Mouse (Mus musculus): ENCODE data around the gene Clstn3.
"Not testable (repeated sequence)": the region's sequence is repeated elsewhere in the genome, so short reads cannot be mapped to it uniquely, and the experiment has no call there.

Clstn3 gene

DNA sequence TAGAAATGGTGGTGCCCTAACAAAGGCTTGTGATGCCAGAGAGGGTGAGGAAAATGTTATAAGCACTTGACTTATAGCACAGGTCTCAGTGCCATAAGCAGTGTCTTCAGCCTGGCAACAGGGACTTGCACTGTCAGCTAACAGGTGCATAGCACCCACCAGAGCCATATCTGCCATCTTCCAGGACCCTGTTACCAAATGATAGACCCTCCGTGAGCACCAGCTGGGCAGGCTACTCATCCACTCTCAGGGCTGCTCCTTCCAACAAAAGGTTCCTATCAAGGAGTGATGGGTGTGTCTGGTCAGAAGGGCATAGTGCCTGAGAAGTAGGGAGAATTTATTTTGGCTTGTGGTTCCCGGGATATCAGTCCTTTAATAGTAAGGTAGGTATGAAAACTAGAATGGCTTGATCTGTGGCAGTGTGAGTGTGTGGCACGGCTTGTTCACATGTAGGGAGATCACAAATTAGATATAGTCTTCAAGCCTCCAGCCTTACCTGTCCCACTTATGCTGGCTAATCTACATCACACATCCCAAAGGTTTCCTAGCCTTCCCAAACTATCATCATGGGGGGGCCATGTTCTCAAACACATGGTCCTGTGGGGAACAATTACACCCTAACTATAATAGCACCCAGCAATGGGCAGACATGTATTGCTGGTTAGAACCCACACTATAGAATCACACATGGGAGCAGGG is 14.4 kb upstream of the Clstn3 start:
- DNase-seq, result no peak

DNA sequence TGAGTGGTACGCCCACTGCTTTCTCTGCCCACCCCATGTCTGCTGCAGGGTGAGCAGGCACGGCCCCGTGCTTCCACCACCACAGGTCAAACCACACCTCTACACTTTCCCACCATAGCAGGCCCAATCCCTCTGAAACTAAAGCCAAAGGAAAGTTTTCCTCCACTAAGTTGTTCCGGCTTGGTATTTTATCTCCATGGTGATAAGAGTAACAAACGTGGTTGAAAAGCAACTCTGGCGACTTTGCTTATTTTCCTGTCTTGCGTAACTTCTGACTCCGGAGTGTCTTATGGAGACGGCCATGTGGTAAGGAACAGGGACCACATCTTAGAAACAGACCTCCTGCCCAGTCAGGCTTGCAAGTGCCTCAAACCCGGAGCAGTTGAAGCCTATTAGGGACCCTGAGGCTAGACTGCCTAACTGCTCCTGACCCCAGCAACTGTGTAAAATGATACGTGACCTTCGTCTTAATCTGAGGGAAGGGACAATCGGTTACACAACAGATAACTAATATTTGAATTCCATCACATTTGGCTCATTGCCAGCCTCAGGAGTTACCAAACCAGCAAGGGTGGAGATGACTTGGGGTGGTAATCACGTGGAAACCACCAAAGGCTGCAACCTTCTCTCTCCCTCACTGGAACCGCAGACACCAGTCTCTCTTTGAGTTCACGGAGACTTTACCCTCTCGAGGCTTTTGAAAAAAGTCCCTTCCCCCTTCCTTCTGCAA is 13.5 kb upstream of the Clstn3 start:
- DNase-seq, result no peak

DNA sequence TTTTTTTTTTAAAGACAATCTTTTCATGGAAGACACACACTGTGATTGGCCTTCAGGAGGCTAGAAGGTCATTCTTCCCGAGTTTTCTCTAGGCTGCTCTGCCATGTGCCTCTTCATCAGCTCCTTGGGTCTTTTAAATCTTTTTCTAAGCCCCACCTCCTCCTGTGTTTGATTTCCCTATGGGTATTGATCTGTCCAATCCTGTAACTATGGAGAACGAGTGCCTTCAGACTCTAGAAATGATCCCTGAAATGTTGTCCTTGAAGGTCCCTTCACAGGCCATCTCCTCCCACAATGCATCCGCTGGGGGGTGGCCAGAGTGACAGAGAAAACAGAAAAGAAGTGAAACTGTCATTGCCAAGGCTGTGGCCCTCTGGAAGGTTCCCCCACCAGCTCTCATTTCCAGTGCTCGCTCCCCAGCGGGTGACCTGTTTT is 12.6 kb upstream of the Clstn3 start:
- no peak for DNase-seq

DNA sequence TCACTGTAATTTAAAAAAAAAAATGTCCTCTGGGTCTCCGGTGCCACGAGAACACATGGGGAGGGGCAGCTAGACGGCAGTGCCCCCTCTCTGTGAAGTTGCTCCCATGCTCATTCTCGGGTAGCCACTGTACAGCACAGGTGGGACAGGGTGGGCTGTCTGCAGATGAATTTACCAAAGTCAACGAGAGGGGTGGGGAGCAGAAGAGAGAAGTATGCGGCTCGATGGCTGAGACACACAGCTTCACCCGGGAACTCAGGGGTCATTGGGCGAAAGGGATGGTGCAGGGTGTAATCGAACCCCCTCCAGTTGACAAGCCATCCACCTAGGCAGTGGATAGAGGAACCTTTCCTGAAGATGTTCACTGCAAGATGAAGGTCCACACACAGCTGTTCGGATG is 12.2 kb upstream of the Clstn3 start:
- no peak for DNase-seq

DNA sequence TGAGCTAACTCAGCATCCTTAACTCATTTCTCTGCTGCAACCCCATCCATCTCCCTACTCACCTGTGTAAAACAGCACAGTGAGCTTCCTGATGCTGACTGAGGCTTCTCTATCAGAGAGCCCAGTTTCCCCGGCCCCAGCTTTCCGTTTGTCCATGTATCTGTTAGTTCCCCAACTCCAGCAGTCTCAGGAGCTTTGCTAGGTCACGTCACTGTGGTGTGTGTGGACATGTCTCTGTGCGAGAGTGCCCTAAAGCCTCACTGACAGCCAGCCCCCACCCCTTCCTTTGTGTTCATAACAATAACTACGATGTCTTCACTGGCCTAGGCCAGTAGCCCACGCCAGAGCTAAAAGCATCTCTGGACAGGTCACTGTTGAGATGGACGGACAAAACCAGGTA is 11.6 kb upstream of the Clstn3 start:
- no peak for DNase-seq

DNA sequence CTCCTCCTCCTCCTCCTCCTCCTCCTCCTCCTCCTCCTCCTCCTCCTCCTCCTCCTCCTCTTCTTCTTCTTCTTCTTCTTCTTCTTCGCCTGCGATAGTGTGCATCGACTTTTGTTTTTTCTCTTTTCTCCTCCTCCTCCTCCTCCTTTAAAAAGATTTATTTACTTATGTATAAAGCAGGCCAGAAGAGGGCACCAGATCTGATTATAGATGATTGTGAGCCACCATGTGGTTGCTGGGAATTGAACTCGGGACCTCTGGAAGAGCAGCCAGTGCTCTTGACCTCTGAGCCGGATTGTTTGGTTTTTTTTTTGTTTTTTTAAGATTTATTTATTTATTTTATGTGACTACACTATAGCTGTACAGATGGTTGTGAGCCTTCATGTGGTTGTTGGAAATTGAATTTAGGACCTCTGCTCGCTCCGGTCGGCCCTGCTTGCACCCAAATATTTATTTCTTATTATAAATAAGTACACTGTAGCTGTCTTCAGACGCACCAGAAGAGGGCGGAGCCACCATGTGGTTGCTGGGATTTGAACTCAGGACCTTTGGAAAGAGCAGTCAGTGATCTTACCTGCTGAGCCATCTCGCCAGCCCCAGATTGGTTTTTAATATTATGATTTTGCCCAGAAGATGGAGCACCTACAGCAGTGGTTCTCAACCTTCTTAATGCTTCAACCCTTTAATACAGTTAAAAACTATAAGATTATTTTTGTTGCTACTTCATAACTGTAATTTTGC is 10.9 kb upstream of the Clstn3 start:
- DNase-seq, result not testable (repeated sequence)

DNA sequence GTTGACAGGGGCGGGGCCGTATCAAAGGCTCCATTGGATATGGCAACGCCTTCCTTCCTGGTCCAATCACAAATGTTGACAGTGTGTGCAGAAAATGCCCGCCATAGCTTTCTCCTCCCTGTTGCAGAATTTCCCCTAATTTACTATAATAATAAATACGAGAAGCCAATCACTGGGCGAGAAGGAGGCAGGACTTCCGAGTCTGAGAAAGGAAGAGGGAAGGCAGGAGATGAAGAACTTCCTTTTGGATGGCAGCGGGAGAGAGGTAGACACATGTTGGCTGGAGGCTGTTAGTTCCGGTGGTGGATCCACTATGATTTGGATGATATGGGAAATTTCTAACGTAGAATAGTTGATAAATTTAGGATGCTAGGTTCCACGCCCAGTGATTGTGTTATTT is 10.0 kb upstream of the Clstn3 start:
- no peak for DNase-seq

DNA sequence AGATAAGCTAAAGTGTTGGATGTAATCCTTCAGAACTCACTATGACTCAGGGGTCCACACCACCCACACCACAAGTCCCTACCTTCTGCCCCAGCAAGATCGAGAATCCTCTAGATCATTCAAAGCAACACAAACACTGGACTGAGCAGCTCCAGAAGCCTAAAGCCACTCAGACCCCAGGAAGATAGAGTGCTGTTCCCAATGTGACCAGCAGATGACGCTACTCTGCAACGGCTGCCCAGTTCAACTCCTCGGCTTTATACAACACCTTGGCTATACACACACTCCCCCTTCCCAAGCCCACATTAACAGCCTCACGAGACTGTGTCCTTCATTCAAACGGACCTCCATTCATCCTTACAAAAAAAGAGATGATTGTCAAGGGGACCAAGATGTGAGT is 8.2 kb upstream of the Clstn3 start:
- DNase-seq, result peak in 1 of 2 experiments; percentile 67

DNA sequence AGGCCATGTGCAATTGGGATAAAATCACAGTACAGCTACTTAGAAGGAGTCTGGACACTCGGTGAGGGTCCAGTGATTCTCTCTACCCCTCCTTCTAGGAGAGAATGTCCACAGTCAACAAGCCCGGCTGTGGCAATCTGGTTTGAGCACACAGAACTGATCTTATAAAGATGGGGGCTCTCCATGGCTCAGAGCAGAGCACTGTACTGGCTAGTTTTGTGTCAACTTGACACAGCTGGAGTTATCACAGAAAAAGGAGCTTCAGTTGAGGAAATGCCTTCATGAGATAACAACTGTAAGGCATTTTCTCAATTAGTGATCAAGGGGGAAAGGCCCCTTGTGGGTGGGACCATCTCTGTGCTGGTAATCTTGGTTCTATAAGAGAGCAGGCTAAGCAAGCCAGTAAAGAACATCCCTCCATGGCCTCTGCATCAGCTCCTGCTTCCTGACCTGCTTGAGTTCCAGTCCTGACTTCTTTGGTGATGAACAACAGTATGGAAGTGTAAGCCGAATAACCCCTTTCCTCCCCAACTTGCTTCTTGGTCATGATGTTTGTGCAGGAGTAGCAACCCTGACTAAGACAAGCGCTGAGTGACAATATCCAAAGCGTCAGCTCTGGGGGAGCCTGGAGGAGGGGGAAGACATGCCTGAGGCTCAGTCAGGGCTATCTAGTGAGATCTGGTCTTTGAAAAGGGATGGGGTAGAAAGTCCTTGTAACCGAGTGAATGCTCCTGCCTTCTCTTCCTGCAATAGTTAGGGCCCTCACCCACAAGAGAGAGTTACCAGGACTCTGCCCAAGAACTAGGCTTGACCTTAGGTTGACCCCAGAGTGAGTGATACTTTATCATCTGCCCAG is 7.4 kb upstream of the Clstn3 start:
- DNase-seq, result not testable (repeated sequence)

DNA sequence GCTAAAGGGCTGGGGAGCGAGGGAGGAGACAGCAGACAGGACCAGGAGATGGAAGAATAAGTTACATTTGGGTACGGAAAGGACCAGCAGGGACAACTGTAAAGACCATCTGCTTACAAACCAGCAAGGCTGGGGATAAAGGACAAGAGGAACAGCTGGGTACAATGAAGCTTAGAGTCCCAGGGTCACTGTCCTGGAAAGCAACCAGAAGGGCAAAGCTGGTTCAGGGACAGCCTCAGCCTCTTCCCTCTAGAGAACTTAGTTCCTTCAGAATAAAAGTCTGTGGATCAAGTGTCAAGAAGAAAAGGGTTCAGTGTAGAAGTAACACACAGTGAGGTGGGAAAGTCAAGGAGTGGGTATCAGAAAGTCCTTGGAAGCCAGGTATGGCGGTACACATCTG is 6.5 kb upstream of the Clstn3 start:
- DNase-seq, result no peak

DNA sequence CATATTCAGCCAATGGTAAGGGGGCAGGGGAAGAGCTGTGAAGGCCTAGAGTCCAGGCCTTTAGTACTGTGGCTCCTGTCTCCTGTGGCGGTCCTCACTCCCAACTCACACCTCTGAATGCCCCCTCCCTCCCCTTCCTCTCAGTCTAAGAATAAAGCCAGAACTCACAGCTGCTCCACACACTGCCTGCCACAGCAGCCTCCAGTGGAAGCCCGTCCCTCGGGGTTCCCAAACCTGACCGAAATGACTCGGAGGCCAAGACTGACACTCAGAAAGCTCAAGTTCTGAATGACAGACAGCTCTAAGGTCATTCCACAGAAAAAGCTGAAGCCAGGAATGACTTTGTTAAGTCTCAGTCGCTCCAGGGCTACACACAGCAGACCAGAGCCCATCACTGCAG is 1.1 kb upstream of the Clstn3 start:
- no peak for DNase-seq

DNA sequence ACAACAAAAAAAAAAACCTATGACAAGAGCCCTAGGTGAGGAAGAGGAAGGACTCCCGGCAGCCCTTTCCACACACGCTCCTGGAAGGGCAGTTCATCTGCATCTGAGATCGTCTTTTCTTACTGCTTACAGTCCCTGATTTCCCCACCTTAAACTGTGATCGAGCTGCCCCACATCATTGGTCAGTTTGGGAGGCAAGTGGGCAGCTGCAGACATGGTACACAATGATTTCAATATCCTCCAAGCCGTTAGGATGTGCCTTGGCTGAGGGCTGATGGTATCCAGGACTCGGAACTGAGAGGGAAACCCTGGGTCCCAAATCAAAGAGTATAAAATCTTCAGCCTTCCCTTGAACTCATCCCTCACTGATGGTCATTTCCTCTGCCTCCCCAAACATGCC is 705 bp upstream of the Clstn3 start:
- no peak for DNase-seq

DNA sequence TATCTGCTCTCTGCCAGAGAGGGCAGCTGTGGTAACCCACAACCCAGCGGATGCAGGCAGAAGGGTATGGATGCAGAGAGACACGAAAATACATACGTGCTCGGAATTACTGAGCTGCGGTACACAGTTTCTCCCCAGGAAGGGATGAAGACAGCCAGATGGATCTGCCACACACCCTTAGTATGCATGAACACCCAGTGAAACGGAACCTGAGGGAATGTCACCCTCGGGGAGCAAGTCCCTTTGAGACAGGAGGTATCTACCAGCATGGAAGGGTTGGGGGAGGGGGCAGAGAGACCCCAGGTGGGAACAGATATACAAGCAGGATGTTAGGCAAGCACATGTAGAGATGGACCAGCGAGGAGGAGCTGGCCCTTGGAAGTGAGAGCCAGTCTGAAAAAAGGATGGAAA is 708 bp downstream of the Clstn3 start:
- DNase-seq, result no peak

DNA sequence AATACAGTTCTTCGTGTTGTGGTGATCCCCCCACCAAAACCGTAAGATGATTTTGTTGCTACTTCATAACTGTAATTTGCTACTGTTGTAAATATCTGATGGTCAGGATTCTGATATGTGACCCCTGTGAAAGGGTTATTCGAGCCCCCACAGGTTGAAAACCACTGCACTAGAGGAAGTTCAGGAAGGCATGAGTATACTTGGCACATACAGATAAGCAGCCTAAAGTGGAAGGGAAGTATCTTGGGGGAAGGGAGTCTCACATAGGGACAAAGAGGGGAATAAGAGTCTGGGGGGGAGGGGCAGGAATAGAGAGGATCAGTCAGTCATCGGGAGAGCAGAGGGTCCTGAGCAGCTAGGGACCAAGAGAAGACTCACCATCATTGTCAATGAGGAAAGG is 5.2 kb downstream of the Clstn3 start:
- DNase-seq, result no peak

DNA sequence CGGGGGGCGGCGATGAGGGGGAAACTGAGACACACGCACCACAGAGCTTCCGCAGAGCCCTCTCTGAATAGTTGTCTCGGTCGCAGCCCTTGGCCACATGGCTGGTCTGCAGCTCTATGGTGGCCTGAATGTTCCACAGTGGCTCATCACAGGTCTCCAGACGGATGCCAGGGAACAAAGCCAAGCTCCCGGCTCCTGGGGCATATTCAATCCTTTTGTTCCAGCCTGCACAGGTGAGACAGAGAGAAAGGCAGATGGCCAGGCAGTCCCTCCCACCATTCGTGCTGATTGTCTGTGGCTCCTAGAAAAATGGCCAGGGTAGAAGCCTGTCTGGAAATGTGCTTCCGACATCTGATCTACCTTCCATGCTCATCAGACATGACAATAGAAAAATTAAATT is 6.1 kb downstream of the Clstn3 start:
- no peak for DNase-seq

DNA sequence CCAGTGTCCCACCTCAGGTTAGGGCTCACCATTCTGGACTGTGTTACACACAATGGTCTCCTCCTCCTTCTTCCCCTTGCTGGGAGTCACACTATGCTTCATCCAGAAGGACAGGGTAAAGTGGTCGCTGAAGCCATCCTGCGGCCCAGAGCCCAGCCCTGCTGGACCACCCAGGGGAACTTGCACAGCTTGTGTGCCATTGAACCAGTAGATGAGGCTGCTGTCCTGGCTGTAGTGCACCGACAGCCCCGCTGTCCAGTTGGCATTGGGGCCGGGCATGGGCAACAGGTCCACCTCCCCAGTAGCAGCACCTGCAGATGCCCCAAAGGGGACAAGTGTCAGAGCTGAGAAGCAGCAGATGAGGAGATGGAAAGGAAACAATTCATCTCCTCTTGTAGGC is 6.8 kb downstream of the Clstn3 start:
- no peak for DNase-seq

DNA sequence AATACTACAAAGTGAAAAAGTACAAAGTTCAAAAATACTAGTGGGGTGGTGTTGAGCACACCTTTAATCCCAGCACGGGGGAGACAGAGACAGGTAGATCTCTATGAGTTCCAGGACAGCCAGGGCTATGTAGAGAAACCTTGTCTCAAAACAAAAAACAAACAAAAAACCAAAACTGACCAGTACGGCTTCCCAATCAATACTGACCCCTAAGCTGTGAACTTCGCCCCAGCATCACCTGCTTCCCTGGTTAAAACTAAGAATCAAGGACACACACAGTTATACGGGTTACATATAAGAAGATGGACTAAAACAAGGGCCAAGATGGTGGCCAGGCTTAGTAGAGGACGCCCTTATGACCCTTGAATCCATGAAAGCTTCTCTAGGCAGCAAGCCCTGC is 8.4 kb downstream of the Clstn3 start:
- no peak for DNase-seq

DNA sequence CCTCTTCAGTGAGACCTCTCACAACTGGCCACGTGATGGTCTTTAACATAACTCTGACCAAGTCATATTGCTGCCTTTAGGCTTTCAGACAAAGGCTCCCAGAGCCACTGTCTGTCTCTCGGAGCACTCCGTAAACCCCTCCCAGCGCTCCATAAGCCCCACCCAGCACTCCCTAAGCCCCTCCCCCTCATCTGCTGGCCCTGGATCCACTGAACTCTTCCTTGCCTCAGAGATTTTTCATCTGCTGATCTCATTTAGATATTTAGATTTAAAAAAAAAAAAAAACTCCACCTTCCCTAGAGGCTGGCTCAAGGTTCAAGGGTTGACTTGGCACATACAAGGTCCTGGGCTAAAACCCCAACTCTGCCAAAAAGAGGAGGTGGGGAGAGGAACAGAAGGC is 10.8 kb downstream of the Clstn3 start:
- DNase-seq, result peak; percentile 63 to 71

DNA sequence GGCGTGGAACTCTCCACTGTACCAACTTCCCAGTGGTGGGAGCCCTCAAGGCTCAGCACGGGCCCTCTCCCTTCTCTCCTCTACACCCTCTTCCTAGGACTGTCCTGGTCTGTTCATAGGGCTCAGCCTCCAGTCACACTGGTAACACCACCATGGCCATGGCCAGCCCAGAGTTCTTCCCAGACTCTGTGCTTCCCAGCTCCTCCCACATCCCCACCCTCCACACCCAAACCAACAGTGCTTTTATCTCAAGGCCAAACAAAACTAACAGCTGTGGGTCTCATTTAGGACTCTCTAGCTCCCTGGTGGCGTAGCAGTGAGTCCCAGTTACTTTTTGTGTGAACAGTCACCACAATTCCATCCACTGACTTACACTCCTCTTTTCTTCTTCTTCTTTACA is 12.6 kb downstream of the Clstn3 start:
- DNase-seq, result no peak

DNA sequence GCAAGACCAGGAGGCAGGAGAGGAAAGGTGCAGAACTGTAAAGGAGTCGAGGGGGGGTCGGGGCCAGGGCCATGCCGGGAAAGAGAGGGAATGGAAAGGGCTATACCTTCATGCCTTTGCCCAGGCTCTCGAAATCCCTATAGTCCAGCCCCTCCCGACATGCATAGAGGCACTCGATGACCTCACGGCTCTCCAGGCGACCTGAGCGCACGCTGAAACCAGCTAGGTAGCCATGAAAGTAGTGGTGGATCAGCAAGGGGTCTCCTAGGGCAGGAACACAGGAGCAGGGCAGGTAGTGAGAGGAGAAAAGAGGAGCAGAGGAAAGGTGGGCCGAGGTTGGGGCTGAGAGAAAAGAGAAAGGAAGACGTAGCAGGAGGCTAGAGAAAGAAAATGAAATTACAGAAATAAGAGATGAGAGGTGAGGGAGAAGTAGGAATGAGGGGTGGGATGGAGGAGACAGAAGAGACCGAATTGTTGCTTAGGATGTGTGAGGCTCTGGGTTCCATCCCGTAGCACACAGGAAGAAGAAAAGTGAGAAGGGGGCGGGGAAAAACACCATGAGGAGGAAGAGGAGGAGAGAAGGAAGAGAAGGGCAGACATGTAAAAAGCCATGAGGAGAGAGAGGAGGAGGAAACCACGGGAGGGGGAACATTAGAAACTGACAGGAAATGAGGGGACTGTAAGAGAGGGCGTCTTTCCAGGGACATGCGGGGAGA is 14.8 kb downstream of the Clstn3 start:
- no peak for DNase-seq

DNA sequence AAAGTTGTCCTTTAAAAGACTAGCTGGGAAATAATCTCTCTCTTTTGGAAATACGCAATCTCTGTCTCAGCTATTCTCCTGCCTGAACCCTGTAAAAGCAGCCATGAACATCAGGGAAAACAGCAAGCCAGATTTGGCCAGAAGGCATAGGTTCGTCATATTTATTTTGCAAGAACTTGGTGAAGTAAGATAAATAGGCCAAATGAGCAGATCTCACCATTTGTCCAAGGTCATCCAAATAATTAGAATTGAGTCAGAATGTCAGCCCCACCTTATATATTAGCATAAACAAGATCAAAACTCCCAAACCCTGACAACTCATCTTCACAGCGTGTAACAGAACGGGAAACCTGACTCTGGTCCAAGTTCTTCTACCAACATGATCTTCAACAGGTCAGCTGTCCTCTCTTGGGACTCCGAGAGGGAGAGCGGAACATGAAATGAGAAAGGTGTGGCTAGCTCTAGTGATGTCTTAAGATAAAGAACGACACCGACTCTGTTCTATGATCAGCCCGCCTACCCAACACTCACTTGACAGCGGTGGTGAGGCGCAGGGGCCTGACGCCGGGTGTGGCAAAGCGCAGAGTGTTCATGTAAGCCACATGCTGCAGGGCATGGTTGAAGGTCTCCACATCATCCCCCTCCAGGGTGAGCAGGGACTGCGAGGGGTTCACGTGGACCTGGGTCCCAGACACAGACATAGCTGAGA is 15.5 kb downstream of the Clstn3 start:
- DNase-seq, result no peak
